Mouse (Mus musculus) right cerebral cortex, postnatal 10 days (tissue): ENCODE data around the gene Znrf2.
"Not testable (repeated sequence)": the region's sequence is repeated elsewhere in the genome, so short reads cannot be mapped to it uniquely, and the experiment has no call there.

Experiments
- DNase-seq, 2 experiments: peaks; one replicate each; pipeline ENCODE4 v3.0.0; 2021; ENCODE audit warnings: low spot score in 2 of 2

The Znrf2 gene

GRCm38 (mm10) chr6:54809531-54810313 is 7.0 kb upstream of the Znrf2 start:
- peak; percentile 68 to 72 for DNase-seq

- no peak for DNase-seq
These were observed 6.4 kb upstream of the Znrf2 start for GRCm38 (mm10) chr6:54810314-54810646.

- DNase-seq: peak; percentile 79 to 80
These were observed 5.0 kb upstream of the Znrf2 start for GRCm38 (mm10) chr6:54811546-54812250.

DNA sequence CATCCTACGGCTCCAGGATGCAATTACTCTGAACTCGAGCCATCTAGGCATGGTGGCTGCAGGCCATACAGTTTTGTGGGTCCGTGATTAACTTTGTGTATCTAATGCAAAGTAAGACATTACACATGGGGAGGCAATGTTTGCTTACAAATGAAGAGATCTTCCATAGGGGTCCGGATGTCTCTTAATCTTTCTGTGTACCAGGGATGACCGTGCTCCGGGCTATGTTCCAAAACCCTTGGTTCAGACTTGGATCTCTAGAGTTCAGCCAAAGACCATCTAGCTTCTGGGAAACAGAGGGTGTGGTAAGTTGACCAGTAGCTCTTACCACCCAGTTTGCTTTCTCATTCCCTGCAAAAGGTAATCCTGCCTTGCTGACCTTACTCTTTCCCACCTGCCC is 4.4 kb upstream of the Znrf2 start:
- no peak for DNase-seq

DNA sequence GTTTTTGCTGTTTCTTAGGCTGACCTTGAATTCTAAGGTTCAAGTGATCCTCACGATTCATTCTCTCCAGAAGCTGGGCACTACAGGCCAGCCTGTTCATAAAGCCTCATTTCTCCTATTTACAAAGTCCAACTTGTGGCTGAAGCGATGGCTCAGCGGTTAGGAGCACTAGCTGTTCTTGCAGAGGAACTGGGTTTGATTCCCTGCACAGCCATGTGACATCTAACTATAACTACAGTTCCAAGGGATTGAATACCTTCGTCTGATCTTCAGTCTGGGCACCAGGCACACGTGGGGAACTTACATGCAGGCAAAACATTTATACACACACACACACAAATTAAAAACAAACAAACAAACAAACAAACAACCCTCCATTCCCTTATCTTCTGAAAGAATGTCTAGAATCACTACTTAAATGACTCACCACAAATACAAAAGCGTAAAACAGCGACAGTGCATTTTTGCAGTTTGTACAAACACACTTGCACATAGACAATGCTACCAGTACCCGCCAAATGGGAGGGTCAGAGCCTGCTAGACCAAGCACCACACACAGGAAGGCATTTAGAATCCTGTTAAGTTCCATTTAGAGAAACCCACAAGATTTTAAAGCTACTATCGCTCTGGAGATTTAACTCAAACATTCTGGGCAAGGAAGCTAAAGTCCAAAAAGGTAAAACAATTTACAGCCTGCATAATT is 1.1 kb upstream of the Znrf2 start:
- no peak for DNase-seq

DNA sequence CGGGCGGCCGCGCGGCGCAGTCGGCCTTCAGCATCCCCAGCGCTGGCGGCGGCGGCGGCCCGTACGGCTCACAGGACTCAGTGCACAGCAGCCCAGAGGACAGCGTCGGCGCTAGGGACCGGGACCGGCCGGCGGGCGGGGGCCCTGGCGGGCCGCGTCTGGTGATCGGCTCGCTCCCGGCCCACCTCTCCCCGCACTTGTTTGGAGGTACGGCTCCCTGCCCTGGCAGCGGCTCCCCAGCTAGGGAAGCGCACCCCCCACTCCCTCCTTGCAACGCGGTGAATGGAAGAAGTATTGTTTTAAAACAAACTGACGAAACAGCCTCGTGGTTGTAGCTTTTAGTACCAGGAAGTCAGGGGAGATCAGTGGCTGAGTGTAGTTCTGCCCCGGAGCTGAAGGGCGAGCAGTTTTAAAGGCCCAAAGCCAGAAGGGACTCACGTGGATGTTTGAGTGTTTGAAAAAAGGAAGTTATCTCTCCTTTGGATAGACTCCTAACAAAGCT is 601 bp downstream of the Znrf2 start:
- DNase-seq: peak; percentile 48 to 54

DNA sequence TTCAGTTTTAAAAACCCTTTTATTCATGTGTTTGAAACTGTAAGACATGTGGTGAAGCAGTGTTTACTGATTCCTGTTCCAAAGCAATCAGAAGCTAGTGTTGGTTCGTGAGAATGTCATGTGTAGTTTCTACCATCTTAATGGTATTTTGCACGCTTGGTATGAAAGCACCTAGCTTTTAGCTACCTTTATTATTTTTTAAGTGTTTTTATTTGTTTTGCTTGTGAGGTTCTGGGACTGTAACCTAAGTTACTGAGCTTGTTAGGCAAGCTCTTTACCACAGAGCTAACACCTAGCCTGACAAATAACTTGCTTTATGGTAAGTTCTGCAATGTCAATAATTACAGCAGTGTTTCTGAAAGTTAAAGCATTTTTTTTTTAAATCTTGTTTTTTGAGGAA is 1.7 kb downstream of the Znrf2 start:
- DNase-seq: no peak

GRCm38 (mm10) chr6:54819272-54819671 is 2.6 kb downstream of the Znrf2 start:
- DNase-seq: no peak

DNA sequence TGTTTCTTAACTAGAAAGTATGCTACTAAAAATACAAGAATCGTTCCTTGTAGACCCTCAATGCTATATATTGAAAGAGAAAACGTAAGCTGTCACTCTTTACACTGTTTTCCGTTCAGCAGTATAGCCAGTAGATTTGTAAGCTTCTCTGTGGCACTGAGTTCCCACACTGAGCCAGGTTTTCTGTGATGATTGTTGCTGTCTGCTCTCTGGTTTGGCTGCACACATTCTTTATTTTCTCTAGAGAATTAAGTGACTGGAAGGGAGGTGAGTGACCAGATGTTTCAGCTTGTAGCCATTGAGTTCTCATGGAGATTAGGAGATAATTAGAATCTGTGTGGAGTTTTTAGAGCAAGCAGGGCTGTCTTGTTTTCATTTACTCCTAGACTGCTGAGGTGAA is 3.0 kb downstream of the Znrf2 start:
- no peak for DNase-seq

GRCm38 (mm10) chr6:54822348-54822747 is 5.6 kb downstream of the Znrf2 start:
- no peak for DNase-seq

- not testable (repeated sequence) for DNase-seq
These were observed 7.8 kb downstream of the Znrf2 start for GRCm38 (mm10) chr6:54824561-54824960.

- no peak for DNase-seq
These were observed 10.8 kb downstream of the Znrf2 start for GRCm38 (mm10) chr6:54827481-54827880.

DNA sequence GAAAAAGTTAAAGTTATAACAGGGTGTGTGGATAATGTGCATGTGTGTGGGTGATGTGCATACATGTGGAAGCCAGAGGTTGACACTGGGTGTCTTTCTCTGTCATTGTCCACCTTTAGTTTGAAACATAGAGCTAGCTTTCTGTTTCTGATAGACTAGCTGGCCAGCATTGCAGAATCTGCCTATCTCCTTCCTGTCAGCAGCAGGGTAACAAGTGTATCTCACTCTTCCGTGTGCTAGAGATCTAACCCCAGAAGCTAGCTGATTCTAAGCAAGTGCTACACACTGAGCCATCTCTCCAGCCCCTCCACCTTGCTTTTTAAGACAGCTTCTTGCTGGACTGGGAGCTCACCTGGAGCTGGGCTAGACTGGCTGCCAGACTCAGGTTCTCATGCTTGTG is 11.6 kb downstream of the Znrf2 start:
- no peak for DNase-seq

DNA sequence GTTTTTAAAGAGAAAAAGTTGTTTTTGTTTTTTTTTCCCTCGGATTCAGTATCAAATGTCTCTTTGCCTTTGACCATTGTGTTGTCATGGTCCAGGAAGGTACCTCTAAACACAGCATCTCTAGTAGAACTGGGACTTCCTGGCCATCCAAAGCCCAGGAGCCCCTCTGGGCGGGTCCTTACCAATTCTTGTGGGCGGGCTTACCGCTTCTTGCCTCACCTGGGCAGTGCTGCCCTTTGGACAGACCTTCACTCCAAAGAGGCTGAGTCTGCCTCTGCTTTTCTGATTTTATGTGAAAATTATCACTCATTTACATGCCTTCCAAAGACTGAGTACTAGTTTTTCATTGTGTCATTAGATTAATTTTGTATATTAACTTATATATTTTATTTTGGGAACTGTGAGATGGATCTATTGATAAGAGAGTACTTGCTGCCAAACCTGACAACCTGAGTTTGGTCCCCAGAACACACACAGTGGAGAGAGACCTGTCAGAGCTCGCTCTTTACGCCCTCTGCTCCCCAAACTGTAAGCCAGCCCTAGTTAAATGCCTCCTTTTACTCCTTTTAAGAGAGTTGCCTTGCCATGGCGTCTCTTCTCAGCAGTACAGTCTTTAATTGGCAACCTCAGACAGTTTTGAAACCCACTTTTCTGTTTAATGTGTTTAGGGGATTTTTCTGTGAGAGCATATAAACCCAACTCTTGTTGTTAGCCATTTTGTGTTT is 13.5 kb downstream of the Znrf2 start:
- DNase-seq: no peak

DNA sequence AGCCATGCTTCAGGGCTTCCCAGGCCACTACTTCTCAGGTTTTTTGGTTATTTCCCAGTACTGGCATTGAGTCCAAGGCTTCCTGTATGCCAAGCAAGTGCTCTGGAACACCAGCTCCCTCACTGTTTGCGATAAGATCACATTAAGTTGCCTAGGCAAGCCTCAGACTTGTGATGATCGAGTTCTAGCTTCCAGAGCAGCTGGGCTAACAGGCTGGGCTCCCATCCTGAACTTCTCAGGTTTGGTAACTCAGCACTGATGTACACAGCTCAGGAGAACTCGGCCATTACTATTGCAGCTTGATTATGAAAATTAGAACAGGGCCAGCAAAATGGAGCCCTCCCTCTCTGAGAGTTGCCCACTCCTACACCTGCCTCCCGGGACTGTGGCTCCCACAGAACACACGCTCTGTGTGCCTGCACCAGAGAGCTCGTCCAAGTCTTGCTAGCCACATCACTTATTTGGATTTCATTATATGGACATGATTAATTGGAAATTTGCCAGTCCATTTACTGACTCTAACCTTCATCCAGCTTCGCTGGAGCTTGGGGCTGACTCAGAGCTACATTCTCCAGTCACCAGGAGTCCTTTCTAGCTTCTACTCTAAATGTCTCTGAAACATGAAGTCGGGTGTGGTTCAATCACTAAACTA is 14.5 kb downstream of the Znrf2 start:
- no peak for DNase-seq

GRCm38 (mm10) chr6:54833427-54833826 is 16.7 kb downstream of the Znrf2 start:
- no peak for DNase-seq

- no peak for DNase-seq
These were observed 19.9 kb downstream of the Znrf2 start for GRCm38 (mm10) chr6:54836666-54837065.

DNA sequence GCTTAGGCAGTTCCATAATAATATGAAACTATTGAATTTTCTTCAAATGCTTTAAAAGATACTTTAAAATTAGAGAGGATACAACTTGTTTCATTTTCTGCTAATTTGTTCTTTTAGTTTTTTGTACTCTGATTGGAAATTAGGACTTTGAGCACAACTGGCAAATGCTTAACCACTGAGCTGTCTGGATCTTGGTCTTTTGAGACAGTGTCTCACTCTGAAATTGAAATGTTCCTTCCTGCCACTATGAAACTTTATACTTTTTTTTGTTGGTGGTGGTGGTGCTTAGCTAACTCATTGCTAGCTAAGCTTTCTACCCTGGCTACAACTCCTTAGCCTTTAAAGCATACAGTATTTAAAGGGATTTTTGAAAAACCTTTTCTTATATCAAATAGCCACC is 24.7 kb downstream of the Znrf2 start:
- DNase-seq: no peak

DNA sequence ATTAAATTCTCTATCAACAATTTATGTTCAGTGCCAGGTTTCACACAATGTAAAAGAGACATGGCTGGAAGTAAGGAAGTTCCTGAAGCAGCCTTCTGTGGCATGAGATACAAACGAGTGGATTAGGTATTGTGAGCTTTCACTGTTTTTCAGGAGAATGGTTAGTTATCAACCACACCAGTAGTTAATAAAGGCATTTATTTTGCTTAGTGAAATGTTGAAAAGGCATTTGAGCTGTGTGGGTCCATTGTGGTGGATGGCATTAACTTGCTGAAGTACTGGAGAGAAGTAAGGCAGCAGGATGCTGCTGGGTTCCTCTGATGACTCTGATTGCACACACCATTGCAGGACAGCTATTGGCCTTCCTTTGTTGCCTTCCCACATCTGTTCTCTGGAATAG is 25.3 kb downstream of the Znrf2 start:
- no peak for DNase-seq

- no peak for DNase-seq
These were observed 31.8 kb downstream of the Znrf2 start for GRCm38 (mm10) chr6:54848546-54848945.
